Mouse (Mus musculus): ENCODE data around the gene Slc16a5. TPM values are rescaled to one million over a fixed set of nuclear protein-coding genes. Genes with fewer than 3 reads are reported as not detected.

The Slc16a5 gene
- polyA plus RNA-seq, 1 experiment = not detected

DNA sequence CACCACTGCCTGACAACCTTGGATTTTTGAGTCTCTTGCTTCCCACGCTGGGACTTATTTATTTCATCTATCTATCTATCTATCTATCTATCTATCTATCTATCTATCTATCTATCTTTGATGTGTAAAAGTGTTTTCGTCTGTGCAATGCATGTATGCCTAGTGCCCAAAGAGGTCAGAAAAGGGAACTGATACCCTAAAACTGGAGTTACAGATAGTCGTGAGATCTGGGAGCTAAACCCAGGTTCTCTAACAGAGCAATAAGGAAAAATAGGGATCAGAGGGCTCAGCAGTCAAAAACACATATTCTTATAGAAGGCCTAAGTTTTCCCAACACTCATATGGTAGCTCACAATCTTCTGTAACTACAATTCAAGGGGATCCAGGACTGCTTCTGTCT, 57.3 kb downstream of the Slc16a5 start:
- TF ChIP-seq POLR2A (IDR thresholded peaks at IDR 0.05; ENCODE audit: extremely low read depth, insufficient read depth, low read length) = no peak
- TF ChIP-seq CTCF (IDR thresholded peaks at IDR 0.05; ENCODE audit: extremely low read depth, insufficient read depth, low read length) = no peak
- no peak overlapping the region for H3K4me3 ChIP-seq (ENCODE audit: insufficient read depth, low read length)
- no peak overlapping the region for H3K27ac ChIP-seq (ENCODE audit: insufficient read depth, low read length)
- peaks cover 2% of the 10 kb centered on the region for H3K4me1 ChIP-seq (ENCODE audit: control insufficient read depth, insufficient read depth, low read length)

DNA sequence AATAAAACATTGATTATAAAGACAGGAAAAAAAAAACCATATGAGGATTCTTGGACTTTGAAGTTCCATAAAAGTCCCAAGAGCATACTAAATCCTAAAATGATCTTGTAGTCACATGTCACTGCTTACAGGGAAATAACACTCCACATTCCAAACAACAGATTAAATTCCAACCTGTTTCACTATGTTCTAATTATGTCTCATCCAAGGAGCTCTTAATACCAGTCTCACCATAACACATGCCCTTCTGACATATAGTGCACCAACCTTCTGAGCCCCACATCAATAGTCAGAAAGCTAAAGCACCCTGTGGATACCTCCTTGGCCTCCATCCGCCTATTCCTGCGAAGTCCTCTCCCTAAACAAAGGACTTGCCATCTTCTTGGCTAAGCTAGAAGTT, 57.9 kb downstream of the Slc16a5 start:
- no peak overlapping the region for H3K27ac ChIP-seq (ENCODE audit: insufficient read depth, low read length)
- TF ChIP-seq CTCF (IDR thresholded peaks at IDR 0.05; ENCODE audit: extremely low read depth, insufficient read depth, low read length) = no peak
- TF ChIP-seq POLR2A (IDR thresholded peaks at IDR 0.05; ENCODE audit: extremely low read depth, insufficient read depth, low read length) = no peak
- peaks cover 2% of the 10 kb centered on the region for H3K4me1 ChIP-seq (ENCODE audit: control insufficient read depth, insufficient read depth, low read length)
- no peak overlapping the region for H3K4me3 ChIP-seq (ENCODE audit: insufficient read depth, low read length)

DNA sequence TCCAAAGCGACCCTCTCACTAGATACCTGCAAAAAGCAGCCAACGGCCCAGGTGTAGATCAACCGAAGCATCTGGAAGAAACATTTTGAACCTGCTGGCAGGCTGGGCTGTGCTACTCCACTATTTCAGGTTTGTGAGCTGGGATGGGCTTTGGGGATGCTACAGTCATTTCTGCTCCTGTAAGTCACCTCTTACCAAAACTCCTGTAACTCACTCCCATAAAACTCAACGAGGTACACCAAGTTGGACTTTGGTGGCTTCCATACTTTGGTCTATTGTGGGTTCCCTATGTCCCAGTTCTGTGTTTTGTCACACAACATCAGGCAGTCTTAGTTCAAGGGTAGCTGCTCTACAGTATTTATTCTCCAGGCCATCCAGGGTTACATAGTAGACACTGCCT, 58.8 kb downstream of the Slc16a5 start:
- no peak overlapping the region for H3K27ac ChIP-seq (ENCODE audit: insufficient read depth, low read length)
- peaks cover 2% of the 10 kb centered on the region for H3K4me1 ChIP-seq (ENCODE audit: control insufficient read depth, insufficient read depth, low read length)
- H3K4me3 ChIP-seq (ENCODE audit: insufficient read depth, low read length) = no peak overlapping the region
- TF ChIP-seq CTCF (IDR thresholded peaks at IDR 0.05; ENCODE audit: extremely low read depth, insufficient read depth, low read length) (no peak), POLR2A (IDR thresholded peaks at IDR 0.05; ENCODE audit: extremely low read depth, insufficient read depth, low read length) (no peak)

DNA sequence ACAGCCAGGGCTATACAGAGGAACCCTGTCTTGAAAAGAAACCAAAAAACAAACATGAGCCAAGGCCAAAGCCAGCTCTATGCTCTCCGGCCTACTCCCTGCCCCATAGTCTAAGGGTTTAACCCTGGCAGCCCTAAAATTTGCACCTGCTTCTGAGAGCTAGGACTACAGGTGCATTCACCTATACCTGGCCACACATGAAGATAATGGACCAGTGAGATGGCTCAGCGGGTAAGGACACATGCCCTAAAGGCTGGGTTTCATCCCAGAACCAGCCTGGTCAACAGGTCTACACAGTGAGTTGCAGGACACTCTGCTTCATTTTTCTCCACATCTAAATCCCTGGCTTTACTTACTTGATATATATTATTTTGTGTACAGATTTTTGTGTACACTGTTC, 60.0 kb downstream of the Slc16a5 start:
- Histone ChIP-seq H3K27ac (ENCODE audit: insufficient read depth, low read length) (no peak overlapping the region), H3K4me3 (ENCODE audit: insufficient read depth, low read length) (no peak overlapping the region), H3K4me1 (ENCODE audit: control insufficient read depth, insufficient read depth, low read length) (peaks cover 2% of the 10 kb centered on the region)
- TF ChIP-seq POLR2A (IDR thresholded peaks at IDR 0.05; ENCODE audit: extremely low read depth, insufficient read depth, low read length) (no peak), CTCF (IDR thresholded peaks at IDR 0.05; ENCODE audit: extremely low read depth, insufficient read depth, low read length) (no peak)

DNA sequence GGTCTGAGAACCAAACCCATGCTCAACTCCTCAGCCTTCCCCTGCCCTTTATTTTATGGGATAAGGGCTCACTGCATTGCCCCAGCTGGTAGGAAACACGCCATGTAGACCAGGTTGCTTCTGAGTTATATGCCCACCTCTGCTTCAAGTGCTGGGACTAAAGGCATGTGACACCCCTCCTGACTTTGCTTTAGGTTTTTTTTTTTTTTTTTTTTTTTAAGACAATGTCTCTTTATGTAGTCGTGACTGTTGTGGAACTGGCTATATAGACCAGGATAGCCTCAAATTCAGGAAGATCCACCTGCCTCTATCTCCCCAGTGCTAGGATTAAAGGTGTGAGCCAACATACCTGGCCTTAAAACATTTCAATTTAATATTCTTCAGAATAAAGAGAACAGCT, 60.4 kb downstream of the Slc16a5 start:
- H3K27ac ChIP-seq (ENCODE audit: insufficient read depth, low read length) = no peak overlapping the region
- H3K4me3 ChIP-seq (ENCODE audit: insufficient read depth, low read length) = no peak overlapping the region
- TF ChIP-seq CTCF (IDR thresholded peaks at IDR 0.05; ENCODE audit: extremely low read depth, insufficient read depth, low read length) = no peak
- TF ChIP-seq POLR2A (IDR thresholded peaks at IDR 0.05; ENCODE audit: extremely low read depth, insufficient read depth, low read length) = no peak
- peaks cover 2% of the 10 kb centered on the region for H3K4me1 ChIP-seq (ENCODE audit: control insufficient read depth, insufficient read depth, low read length)

Other genes starting within 250 kb of the Slc16a5 start
- gene Grin2c, start 195.2 kb upstream of the Slc16a5 start, polyA plus RNA-seq (2012; rRNA removed) = 35.8 and 37.4 TPM in 2 replicates
- 32.6 and 33.4 TPM in 2 replicates for gene Fdxr, start 185.4 kb upstream of the Slc16a5 start, polyA plus RNA-seq (2012; rRNA removed)
- 14.0 and 15.3 TPM in 2 replicates for gene Fads6, start 164.8 kb upstream of the Slc16a5 start, polyA plus RNA-seq (2012; rRNA removed)
- gene Otop2, start 155.3 kb upstream of the Slc16a5 start, polyA plus RNA-seq (2012; rRNA removed) = 2.2 and 3.4 TPM in 2 replicates
- 0.40 and 0.44 TPM in 2 replicates for gene Ush1g, start 140.4 kb upstream of the Slc16a5 start, polyA plus RNA-seq (2012; rRNA removed)
- 0.06 TPM in 1 of 2 replicates, not detected in the other for gene Otop3, start 127.7 kb upstream of the Slc16a5 start, polyA plus RNA-seq (2012; rRNA removed)
- 102 and 103 TPM in 2 replicates for gene Hid1, start 94.7 kb upstream of the Slc16a5 start, polyA plus RNA-seq (2012; rRNA removed)
- 20.6 and 21.5 TPM in 2 replicates for gene Cdr2l, start 80.6 kb upstream of the Slc16a5 start, polyA plus RNA-seq (2012; rRNA removed)
- gene Mrpl58, start 58.7 kb upstream of the Slc16a5 start, polyA plus RNA-seq (2012; rRNA removed) = 121 and 124 TPM in 2 replicates
- gene Atp5h, start 42.5 kb upstream of the Slc16a5 start, polyA plus RNA-seq (2012; rRNA removed) = 720 and 722 TPM in 2 replicates
- 75.0 and 81.1 TPM in 2 replicates for gene Kctd2, start 42.3 kb upstream of the Slc16a5 start, polyA plus RNA-seq (2012; rRNA removed)
- gene Trim80, start 21.9 kb upstream of the Slc16a5 start, polyA plus RNA-seq (2012; rRNA removed) = not detected in 2 replicates
- gene Armc7, start 13.2 kb downstream of the Slc16a5 start, polyA plus RNA-seq (2012; rRNA removed) = 8.7 and 11.7 TPM in 2 replicates
- 85.5 and 85.8 TPM in 2 replicates for gene Nt5c, start 29.4 kb downstream of the Slc16a5 start, polyA plus RNA-seq (2012; rRNA removed)
- 206 and 211 TPM in 2 replicates for gene Jpt1, start 51.9 kb downstream of the Slc16a5 start, polyA plus RNA-seq (2012; rRNA removed)
- 329 and 331 TPM in 2 replicates for gene Sumo2, start 73.8 kb downstream of the Slc16a5 start, polyA plus RNA-seq (2012; rRNA removed)
- gene Nup85, start 102.0 kb downstream of the Slc16a5 start, polyA plus RNA-seq (2012; rRNA removed) = 70.6 and 70.8 TPM in 2 replicates
- gene Mrps7, start 141.5 kb downstream of the Slc16a5 start, polyA plus RNA-seq (2012; rRNA removed) = 46.6 and 50.5 TPM in 2 replicates
- 55.4 and 56.5 TPM in 2 replicates for gene Gga3, start 141.6 kb downstream of the Slc16a5 start, polyA plus RNA-seq (2012; rRNA removed)
- gene Mif4gd, start 150.5 kb downstream of the Slc16a5 start, polyA plus RNA-seq (2012; rRNA removed) = 37.2 and 39.7 TPM in 2 replicates
- 88.3 and 91.8 TPM in 2 replicates for gene Slc25a19, start 165.8 kb downstream of the Slc16a5 start, polyA plus RNA-seq (2012; rRNA removed)
- 106 and 110 TPM in 2 replicates for gene Grb2, start 246.1 kb downstream of the Slc16a5 start, polyA plus RNA-seq (2012; rRNA removed)